Mouse (Mus musculus): Measurements from ENCODE around the gene Zbtb22. TPM values are rescaled to one million over a fixed set of nuclear protein-coding genes. Genes with fewer than 3 reads are reported as not detected.

The Zbtb22 gene
- total RNA-seq, 2 experiments from 2014 or later = 33.2 to 36.8 TPM

- intact Hi-C loops (cut with DNase I) = loop anchor here (5.0 kb wide), 1 partner anchor 63 kb away; the partner anchor contains the start of gene Ring1
- DNase-seq = no peak
Observed at GRCm38 (mm10) chr17:33959135-33959534, 43.4 kb downstream of the Zbtb22 start.

- intact Hi-C loops (cut with DNase I) = loop anchor here (2.0 to 5.0 kb wide), 2 partner anchors 62 to 1319 kb away; partner anchors contain the start of gene Ring1
- no peak for DNase-seq
Observed at GRCm38 (mm10) chr17:33959948-33960347, 44.2 kb downstream of the Zbtb22 start.

GRCm38 (mm10) chr17:33962876-33963275 is 47.2 kb downstream of the Zbtb22 start:
- DNase-seq = no peak
- intact Hi-C loops (cut with DNase I) = no loop called here

- intact Hi-C loops (cut with DNase I) = no loop called here
- no peak for DNase-seq
Observed at GRCm38 (mm10) chr17:33965082-33965845, 49.6 kb downstream of the Zbtb22 start.

- no peak for DNase-seq
- intact Hi-C loops (cut with DNase I) = no loop called here
Observed at GRCm38 (mm10) chr17:33965846-33966550, 50.3 kb downstream of the Zbtb22 start.

- DNase-seq = peak; percentile 77
- intact Hi-C loops (cut with DNase I) = no loop called here
Observed at GRCm38 (mm10) chr17:33968489-33968888, 52.8 kb downstream of the Zbtb22 start.

Small RNAs within 50 kb of the gene (microRNA-seq; reads per million reads assigned to microRNA genes)
- gene Gm27740 = not detected

Other genes starting within 250 kb of the Zbtb22 start
- 100 to 1,000 TPM; 178 to 195 TPM for gene Hnrnpm, start 229.0 kb upstream of the Zbtb22 start, total RNA-seq (2021)
- 10 to 100 TPM; 66.9 to 73.5 TPM for gene March2, start 197.2 kb upstream of the Zbtb22 start, total RNA-seq (2021)
- 100 to 1,000 TPM; 361 to 382 TPM for gene Rab11b, start 155.4 kb upstream of the Zbtb22 start, total RNA-seq (2021)
- gene Angptl4, start 134.1 kb upstream of the Zbtb22 start, total RNA-seq (2021) = 10 to 100 TPM in 1 of 2 experiments, 1 to 10 TPM in 1; 9.7 to 10.8 TPM
- gene Kank3, start 105.4 kb upstream of the Zbtb22 start, total RNA-seq (2021) = 10 to 100 TPM; 38.6 to 44.1 TPM
- gene Rps28, start 91.3 kb upstream of the Zbtb22 start, total RNA-seq (2021) = 1,000 to 10,000 TPM; 1,155 to 1,182 TPM
- gene Ndufa7, start 91.3 kb upstream of the Zbtb22 start, total RNA-seq (2021) = 100 to 1,000 TPM; 214 to 232 TPM
- gene Cd320, start 72.8 kb upstream of the Zbtb22 start, total RNA-seq (2021) = 10 to 100 TPM; 21.6 to 25.4 TPM
- gene Gm7029, start 42.1 kb upstream of the Zbtb22 start, total RNA-seq (2021) = not detected
- 1 to 10 TPM; 7.7 to 9.4 TPM for gene Kifc1, start 25.2 kb upstream of the Zbtb22 start, total RNA-seq (2021)
- gene Platr17, start 10.8 kb upstream of the Zbtb22 start, total RNA-seq (2021) = not detected
- 10 to 100 TPM; 37.6 to 39.2 TPM for gene Daxx, start 6.5 kb upstream of the Zbtb22 start, total RNA-seq (2021)
- 10 to 100 TPM; 45.5 to 56.6 TPM for gene Tapbp, start within 50 bp of the Zbtb22 start, total RNA-seq (2021)
- gene Rgl2, start 13.6 kb downstream of the Zbtb22 start, total RNA-seq (2021) = 10 to 100 TPM; 74.1 to 75.5 TPM
- gene Pfdn6, start 24.4 kb downstream of the Zbtb22 start, total RNA-seq (2021) = 10 to 100 TPM; 90.5 to 96.1 TPM
- 10 to 100 TPM; 30.1 to 36.6 TPM for gene Wdr46, start 24.8 kb downstream of the Zbtb22 start, total RNA-seq (2021)
- 1 to 10 TPM; 6.6 to 6.8 TPM for gene B3galt4, start 35.6 kb downstream of the Zbtb22 start, total RNA-seq (2021)
- 10 to 100 TPM; 72.2 to 72.6 TPM for gene Vps52, start 39.9 kb downstream of the Zbtb22 start, total RNA-seq (2021)
- gene Rps18, start 40.1 kb downstream of the Zbtb22 start, total RNA-seq (2021) = 100 to 1,000 TPM; 557 to 591 TPM
- gene H2-K1, start 84.4 kb downstream of the Zbtb22 start, total RNA-seq (2021) = 10 to 100 TPM in 1 of 2 experiments, 1 to 10 TPM in 1; 8.2 to 13.8 TPM
- 10 to 100 TPM; 23.6 to 28.2 TPM for gene Ring1, start 108.8 kb downstream of the Zbtb22 start, total RNA-seq (2021)
- 10 to 100 TPM; 41.6 to 45.2 TPM for gene H2-Ke6, start 112.2 kb downstream of the Zbtb22 start, total RNA-seq (2021)
- 10 to 100 TPM; 96.3 to 98.7 TPM for gene Slc39a7, start 115.8 kb downstream of the Zbtb22 start, total RNA-seq (2021)
- gene Rxrb, start 115.9 kb downstream of the Zbtb22 start, total RNA-seq (2021) = 10 to 100 TPM; 80.7 to 84.9 TPM
- 1 to 10 TPM; 6.8 to 9.8 TPM for gene Col11a2, start 123.5 kb downstream of the Zbtb22 start, total RNA-seq (2021)
- gene H2-Oa, start 176.4 kb downstream of the Zbtb22 start, total RNA-seq (2021) = not detected
- gene H2-DMa, start 203.6 kb downstream of the Zbtb22 start, total RNA-seq (2021) = 10 to 100 TPM; 19.5 to 20.5 TPM
- gene Brd2, start 206.7 kb downstream of the Zbtb22 start, total RNA-seq (2021) = 100 to 1,000 TPM; 247 to 267 TPM
- under 1 TPM; 0.34 to 0.40 TPM for gene H2-DMb2, start 227.4 kb downstream of the Zbtb22 start, total RNA-seq (2021)
- under 1 TPM; 0.46 to 0.97 TPM for gene H2-DMb1, start 237.2 kb downstream of the Zbtb22 start, total RNA-seq (2021)